Mouse (Mus musculus): ENCODE data around the gene Slc28a3. TPM values are rescaled to one million over a fixed set of nuclear protein-coding genes. Genes with fewer than 3 reads are reported as not detected.

Gene Slc28a3
- polyA plus RNA-seq, 1 experiment from 2014 or later = 2.3 TPM

DNA sequence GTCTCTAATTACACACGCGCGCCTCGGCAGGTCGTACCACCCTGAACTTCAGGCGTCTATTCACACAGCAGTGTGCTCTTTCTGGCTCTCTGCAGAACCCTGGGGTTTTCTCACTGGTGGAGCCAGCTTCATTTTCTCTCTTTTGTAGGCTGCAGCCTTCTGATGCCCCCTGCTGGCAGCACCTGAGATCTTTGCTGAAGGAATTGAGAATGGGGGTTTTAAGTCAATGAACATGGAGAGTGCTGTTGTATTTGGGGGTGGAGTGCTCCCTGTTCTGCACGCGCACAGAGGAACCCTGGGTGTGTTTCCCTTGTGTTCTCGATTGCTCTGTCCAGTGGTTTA lies 21.2 kb downstream of the Slc28a3 start:
- H3K9ac ChIP-seq (ENCODE audit: low read length) = 0 out of 2 replicates have a peak overlapping the region, but pooled peaks have one; percentile 19
- WGBS = 2% methylated on average over 9 of the region's 9 CpGs
- no peaks in the 10 kb centered on the region for H3K27me3 ChIP-seq (ENCODE audit: control insufficient read depth, insufficient read depth, low read length)
- H3K36me3 ChIP-seq (ENCODE audit: control insufficient read depth, insufficient read depth, low read length) = no peaks in the 10 kb centered on the region
- peak overlapping the region; percentile 12; the same call in 1 of the 2 replicates for H3K4me3 ChIP-seq (replicated peaks; ENCODE audit: low read length)
- no peaks in the 10 kb centered on the region for H3K9me3 ChIP-seq (replicated peaks; ENCODE audit: control insufficient read depth, low read length)
- H3K4me1 ChIP-seq (ENCODE audit: control insufficient read depth, insufficient read depth, low read length) = peaks cover 3% of the 10 kb centered on the region; the same call in 1 of the 2 replicates
- no peak overlapping the region for H3K27ac ChIP-seq (ENCODE audit: low read length)
- peak overlapping the region; percentile 43; the same call in 1 of the 2 replicates for H3K4me2 ChIP-seq (ENCODE audit: low read depth, low read length)
- ATAC-seq (ENCODE audit: insufficient read depth, low FRiP score) = peak; percentile 70; the same call in 1 of the 2 replicates

DNA sequence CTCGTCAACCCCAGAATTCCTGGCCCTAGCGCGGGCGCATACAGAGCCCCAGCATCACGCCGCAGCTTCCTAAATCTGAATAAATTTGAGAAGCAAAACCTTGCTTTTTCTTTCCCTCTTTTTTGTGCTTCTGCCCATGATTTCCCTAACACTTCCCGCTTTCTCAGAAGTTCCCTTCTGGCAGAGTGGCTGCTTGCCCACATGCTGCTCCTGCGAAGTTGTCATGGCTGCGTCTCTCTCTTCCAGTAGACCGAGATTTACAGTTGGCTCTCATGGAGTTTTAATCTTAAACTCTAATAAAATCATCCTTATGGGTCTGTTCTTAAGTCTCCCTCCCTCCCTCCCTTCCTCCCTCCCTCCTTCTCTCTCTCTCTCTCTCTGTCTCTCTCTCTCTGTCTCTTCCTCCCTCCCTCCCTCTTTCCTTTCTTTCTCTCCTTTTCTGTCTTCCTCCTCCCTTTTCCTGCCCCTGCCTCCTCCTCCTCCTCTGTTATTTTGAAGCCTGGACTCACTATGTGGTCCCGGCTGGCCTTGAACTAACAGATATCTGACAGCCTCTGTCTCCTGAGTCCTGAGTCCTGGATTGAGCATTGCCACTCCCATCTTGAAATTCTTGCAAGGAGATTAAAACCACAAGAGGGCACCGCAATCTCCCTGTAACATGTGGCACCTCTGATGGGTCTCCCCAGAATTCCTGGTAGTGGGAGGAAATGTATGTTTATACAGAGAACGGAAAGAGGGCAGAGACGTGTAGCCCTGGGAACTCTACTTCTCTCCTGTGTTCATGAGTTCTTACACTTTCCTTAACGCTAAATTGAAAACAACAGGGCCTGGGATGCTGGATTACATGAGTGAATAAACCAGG lies 21.8 kb downstream of the Slc28a3 start:
- WGBS = 55% methylated on average over 15 of the region's 15 CpGs
- H3K36me3 ChIP-seq (ENCODE audit: control insufficient read depth, insufficient read depth, low read length) = no peaks in the 10 kb centered on the region
- H3K9me3 ChIP-seq (replicated peaks; ENCODE audit: control insufficient read depth, low read length) = no peaks in the 10 kb centered on the region
- peak overlapping the region; percentile 12; the same call in 1 of the 2 replicates for H3K4me3 ChIP-seq (replicated peaks; ENCODE audit: low read length)
- 0 out of 2 replicates have a peak overlapping the region, but pooled peaks have one; percentile 6 for H3K27ac ChIP-seq (ENCODE audit: low read length)
- 0 out of 2 replicates have a peak overlapping the region, but pooled peaks have one; percentile 19 for H3K9ac ChIP-seq (ENCODE audit: low read length)
- no peaks in the 10 kb centered on the region for H3K27me3 ChIP-seq (ENCODE audit: control insufficient read depth, insufficient read depth, low read length)
- peak overlapping the region; percentile 43; the same call in 1 of the 2 replicates for H3K4me2 ChIP-seq (ENCODE audit: low read depth, low read length)
- no peak for ATAC-seq (ENCODE audit: insufficient read depth, low FRiP score)
- peaks cover 3% of the 10 kb centered on the region; the same call in 1 of the 2 replicates for H3K4me1 ChIP-seq (ENCODE audit: control insufficient read depth, insufficient read depth, low read length)

DNA sequence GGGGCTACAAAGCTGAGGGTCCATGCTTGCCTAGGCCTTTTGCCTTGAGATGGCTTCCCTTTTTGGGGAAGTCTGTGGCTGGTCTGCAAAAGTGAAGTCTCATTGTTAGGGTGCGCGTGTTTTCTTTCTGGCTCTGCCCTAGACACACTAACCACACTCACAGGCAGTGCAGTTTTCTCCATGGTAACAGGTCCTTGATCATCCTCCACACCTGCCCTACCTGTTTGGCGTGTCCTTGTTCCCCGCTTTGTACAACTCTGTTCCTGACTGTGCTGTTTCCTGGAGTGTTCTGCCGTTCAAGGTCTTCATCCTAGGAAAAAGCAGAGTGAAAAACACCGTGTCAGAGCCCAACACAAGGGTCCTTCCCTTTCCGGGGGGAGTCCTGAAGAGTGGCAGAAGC lies 22.7 kb downstream of the Slc28a3 start:
- WGBS = 58% methylated on average over 7 of the region's 7 CpGs
- ATAC-seq (ENCODE audit: insufficient read depth, low FRiP score) = peak; percentile 85
- H3K4me1 ChIP-seq (ENCODE audit: control insufficient read depth, insufficient read depth, low read length) = peaks cover 3% of the 10 kb centered on the region; the same call in 1 of the 2 replicates
- no peaks in the 10 kb centered on the region for H3K27me3 ChIP-seq (ENCODE audit: control insufficient read depth, insufficient read depth, low read length)
- no peaks in the 10 kb centered on the region for H3K9me3 ChIP-seq (replicated peaks; ENCODE audit: control insufficient read depth, low read length)
- H3K9ac ChIP-seq (ENCODE audit: low read length) = no peak overlapping the region
- H3K27ac ChIP-seq (ENCODE audit: low read length) = 0 out of 2 replicates have a peak overlapping the region, but pooled peaks have one; percentile 6
- H3K4me3 ChIP-seq (replicated peaks; ENCODE audit: low read length) = no peak overlapping the region
- no peak overlapping the region for H3K4me2 ChIP-seq (ENCODE audit: low read depth, low read length)
- H3K36me3 ChIP-seq (ENCODE audit: control insufficient read depth, insufficient read depth, low read length) = no peaks in the 10 kb centered on the region

DNA sequence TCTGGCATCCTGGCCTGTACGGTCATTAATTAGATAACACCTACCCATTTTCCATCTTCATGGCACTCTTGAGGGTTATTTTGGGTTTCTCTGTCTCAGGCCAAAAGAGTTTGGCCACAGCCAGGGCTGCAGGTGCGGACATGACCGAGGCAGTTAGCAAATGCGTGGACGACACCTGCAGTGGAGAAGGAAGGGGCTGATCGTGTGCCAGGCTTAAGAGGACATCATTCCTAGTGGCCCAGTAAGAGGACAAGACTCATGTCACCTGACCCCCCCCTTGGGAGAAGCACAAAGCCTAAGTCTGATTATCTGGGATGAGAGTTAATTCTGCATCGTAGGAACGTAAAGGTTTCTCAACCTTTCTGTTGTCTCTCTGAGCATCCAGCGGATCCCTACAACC lies 44.5 kb downstream of the Slc28a3 start:
- H3K4me2 ChIP-seq (ENCODE audit: low read depth, low read length) = no peak overlapping the region
- no peaks in the 10 kb centered on the region for H3K4me1 ChIP-seq (ENCODE audit: control insufficient read depth, insufficient read depth, low read length)
- H3K27me3 ChIP-seq (ENCODE audit: control insufficient read depth, insufficient read depth, low read length) = no peaks in the 10 kb centered on the region
- H3K9me3 ChIP-seq (replicated peaks; ENCODE audit: control insufficient read depth, low read length) = no peaks in the 10 kb centered on the region
- ATAC-seq (ENCODE audit: insufficient read depth, low FRiP score) = no peak
- H3K9ac ChIP-seq (ENCODE audit: low read length) = no peak overlapping the region
- WGBS = 85% methylated on average over 9 of the region's 9 CpGs
- no peaks in the 10 kb centered on the region for H3K36me3 ChIP-seq (ENCODE audit: control insufficient read depth, insufficient read depth, low read length)
- no peak overlapping the region for H3K4me3 ChIP-seq (replicated peaks; ENCODE audit: low read length)
- no peak overlapping the region for H3K27ac ChIP-seq (ENCODE audit: low read length)

DNA sequence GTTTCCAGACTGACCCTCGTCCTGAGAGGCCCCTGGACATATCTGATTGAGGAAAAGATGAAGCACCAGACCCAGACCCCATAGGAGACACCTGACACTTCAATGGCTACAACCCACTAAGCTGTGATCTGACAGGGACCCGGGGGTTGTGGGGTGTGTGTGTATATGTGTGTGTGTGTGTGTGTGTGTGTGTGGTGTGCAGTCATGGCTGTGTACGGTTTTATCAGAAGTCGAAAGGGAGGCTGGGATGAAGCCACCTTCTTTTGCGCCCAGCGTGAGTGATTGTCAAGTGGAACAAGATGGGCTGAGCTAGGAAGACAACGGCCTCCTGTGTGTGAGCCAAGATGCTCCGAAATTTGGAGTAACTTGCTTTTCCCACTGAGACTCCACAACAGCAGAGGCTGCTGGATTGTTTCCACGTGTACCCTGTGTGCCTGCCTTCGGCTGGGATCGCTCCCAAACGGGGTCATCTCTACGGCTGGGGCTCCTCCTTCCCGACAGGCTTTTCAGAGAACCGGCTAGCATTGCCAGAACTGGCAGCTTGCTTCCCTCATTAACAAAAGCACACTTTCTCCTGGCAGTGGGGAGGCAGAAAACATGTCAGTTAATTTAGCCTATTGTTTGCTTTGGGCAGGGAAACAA lies 50.1 kb downstream of the Slc28a3 start:
- Histone ChIP-seq H3K36me3 (ENCODE audit: control insufficient read depth, insufficient read depth, low read length) (no peaks in the 10 kb centered on the region), H3K9me3 (replicated peaks; ENCODE audit: control insufficient read depth, low read length) (no peaks in the 10 kb centered on the region), H3K4me3 (replicated peaks; ENCODE audit: low read length) (no peak overlapping the region), H3K27ac (ENCODE audit: low read length) (no peak overlapping the region), H3K4me1 (ENCODE audit: control insufficient read depth, insufficient read depth, low read length) (no peaks in the 10 kb centered on the region), H3K9ac (ENCODE audit: low read length) (no peak overlapping the region), H3K27me3 (ENCODE audit: control insufficient read depth, insufficient read depth, low read length) (no peaks in the 10 kb centered on the region), H3K4me2 (ENCODE audit: low read depth, low read length) (no peak overlapping the region)
- no peak for ATAC-seq (ENCODE audit: insufficient read depth, low FRiP score)
- WGBS = 65% methylated on average over 15 of the region's 15 CpGs

DNA sequence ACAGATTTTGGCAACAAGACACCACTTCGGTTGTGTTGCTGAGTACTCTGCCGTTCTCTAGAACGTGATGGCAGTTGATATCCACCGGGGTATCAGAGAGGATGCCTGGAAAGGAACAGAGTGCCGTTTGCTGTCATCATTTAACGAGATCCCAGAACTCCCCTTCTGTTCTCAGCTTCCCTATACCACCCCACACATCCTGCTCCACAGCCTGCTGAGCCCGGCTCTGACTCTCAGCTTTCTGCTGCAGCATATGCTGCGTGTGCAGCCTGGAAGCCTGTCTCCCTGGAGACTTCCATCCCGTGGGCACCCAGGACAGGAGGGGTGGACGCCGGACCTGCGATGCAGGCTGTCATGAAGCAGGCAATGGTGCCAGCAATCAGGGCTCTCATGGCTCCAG lies 52.5 kb downstream of the Slc28a3 start:
- Histone ChIP-seq H3K9ac (ENCODE audit: low read length) (no peak overlapping the region), H3K9me3 (replicated peaks; ENCODE audit: control insufficient read depth, low read length) (no peaks in the 10 kb centered on the region), H3K27me3 (ENCODE audit: control insufficient read depth, insufficient read depth, low read length) (no peaks in the 10 kb centered on the region), H3K4me2 (ENCODE audit: low read depth, low read length) (no peak overlapping the region), H3K4me3 (replicated peaks; ENCODE audit: low read length) (no peak overlapping the region), H3K4me1 (ENCODE audit: control insufficient read depth, insufficient read depth, low read length) (no peaks in the 10 kb centered on the region), H3K27ac (ENCODE audit: low read length) (no peak overlapping the region), H3K36me3 (ENCODE audit: control insufficient read depth, insufficient read depth, low read length) (no peaks in the 10 kb centered on the region)
- no peak for ATAC-seq (ENCODE audit: insufficient read depth, low FRiP score)
- 77% methylated on average over 12 of the region's 12 CpGs for WGBS

DNA sequence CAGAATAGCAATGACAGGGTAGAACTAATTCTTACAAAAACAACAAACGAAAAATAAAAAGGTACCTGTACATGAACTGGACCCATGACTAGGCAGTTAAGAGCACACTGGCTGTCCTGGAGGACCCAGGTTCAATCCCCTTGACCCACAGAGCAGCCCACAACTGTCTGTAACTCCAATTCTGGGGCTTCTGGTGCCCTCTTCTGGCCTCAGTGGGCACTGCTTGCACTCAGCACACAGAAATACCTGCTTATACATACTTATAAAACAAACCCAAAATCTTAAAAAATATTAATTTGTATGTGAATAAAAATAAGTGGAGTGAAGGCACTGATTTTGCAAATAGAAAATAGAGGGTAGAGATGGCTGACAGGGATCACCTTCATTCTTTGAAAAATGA lies 54.7 kb downstream of the Slc28a3 start:
- H3K4me1 ChIP-seq (ENCODE audit: control insufficient read depth, insufficient read depth, low read length) = no peaks in the 10 kb centered on the region
- no peaks in the 10 kb centered on the region; the same call in 1 of the 2 replicates for H3K27me3 ChIP-seq (ENCODE audit: control insufficient read depth, insufficient read depth, low read length)
- H3K36me3 ChIP-seq (ENCODE audit: control insufficient read depth, insufficient read depth, low read length) = no peaks in the 10 kb centered on the region
- no peaks in the 10 kb centered on the region for H3K9me3 ChIP-seq (replicated peaks; ENCODE audit: control insufficient read depth, low read length)
- 75% methylated on average over 1 of the region's 1 CpGs for WGBS
- no peak overlapping the region for H3K4me2 ChIP-seq (ENCODE audit: low read depth, low read length)
- no peak overlapping the region for H3K27ac ChIP-seq (ENCODE audit: low read length)
- H3K4me3 ChIP-seq (replicated peaks; ENCODE audit: low read length) = no peak overlapping the region
- no peak overlapping the region for H3K9ac ChIP-seq (ENCODE audit: low read length)
- no peak for ATAC-seq (ENCODE audit: insufficient read depth, low FRiP score)

DNA sequence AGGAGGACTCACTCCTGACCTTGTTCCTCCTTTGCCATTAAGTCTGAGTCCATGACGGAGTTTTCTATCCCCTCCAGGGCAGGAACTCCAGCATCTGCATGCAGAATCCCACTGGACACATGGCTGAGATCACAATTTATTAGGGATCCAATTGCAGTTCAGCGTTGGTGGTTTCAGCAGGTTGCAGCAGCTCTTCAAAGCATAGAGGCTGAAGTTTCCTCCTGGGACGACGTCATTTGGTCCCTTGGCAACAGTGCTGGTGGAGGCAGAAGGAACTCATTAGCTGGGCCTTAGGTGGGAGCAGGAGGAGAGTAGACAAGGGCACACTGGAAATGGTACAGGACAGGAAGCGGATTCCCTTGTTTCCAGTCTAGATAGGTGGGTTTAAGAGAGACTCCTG lies 55.1 kb downstream of the Slc28a3 start:
- ATAC-seq (ENCODE audit: insufficient read depth, low FRiP score) = no peak
- WGBS = 71% methylated on average over 5 of the region's 5 CpGs

DNA sequence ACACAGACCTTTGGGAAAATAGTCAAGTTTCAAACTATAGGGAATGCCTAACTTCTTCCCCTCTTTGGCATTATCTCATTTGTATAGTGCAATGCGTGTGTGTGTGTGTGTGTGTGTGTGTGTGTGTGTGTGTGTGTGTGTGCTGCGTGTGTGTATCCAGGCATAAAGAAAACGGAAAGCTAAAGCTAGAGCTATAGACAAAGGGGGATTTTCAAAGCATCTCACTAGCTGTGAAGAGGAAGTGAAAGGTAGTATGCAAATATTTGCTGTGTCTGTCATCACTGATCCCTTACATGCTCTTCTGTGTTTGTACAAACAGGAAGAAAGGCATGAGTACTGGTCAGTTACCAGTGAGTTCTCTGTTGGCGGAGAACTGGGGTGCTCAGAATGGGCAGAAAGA lies 58.8 kb downstream of the Slc28a3 start:
- WGBS = 41% methylated on average over 4 of the region's 4 CpGs
- no peak overlapping the region for H3K4me3 ChIP-seq (replicated peaks; ENCODE audit: low read length)
- H3K4me2 ChIP-seq (ENCODE audit: low read depth, low read length) = no peak overlapping the region

More for the DNA sequence above, 55.1 kb downstream of the Slc28a3 start:
- no peak overlapping the region for H3K9ac ChIP-seq (ENCODE audit: low read length)
- H3K27ac ChIP-seq (ENCODE audit: low read length) = no peak overlapping the region
- H3K9me3 ChIP-seq (replicated peaks; ENCODE audit: control insufficient read depth, low read length) = no peaks in the 10 kb centered on the region
- no peaks in the 10 kb centered on the region; the same call in 1 of the 2 replicates for H3K27me3 ChIP-seq (ENCODE audit: control insufficient read depth, insufficient read depth, low read length)
- H3K4me3 ChIP-seq (replicated peaks; ENCODE audit: low read length) = no peak overlapping the region
- no peaks in the 10 kb centered on the region for H3K36me3 ChIP-seq (ENCODE audit: control insufficient read depth, insufficient read depth, low read length)
- H3K4me1 ChIP-seq (ENCODE audit: control insufficient read depth, insufficient read depth, low read length) = no peaks in the 10 kb centered on the region
- H3K4me2 ChIP-seq (ENCODE audit: low read depth, low read length) = no peak overlapping the region

More for the DNA sequence above, 58.8 kb downstream of the Slc28a3 start:
- no peak overlapping the region for H3K9ac ChIP-seq (ENCODE audit: low read length)
- H3K4me1 ChIP-seq (ENCODE audit: control insufficient read depth, insufficient read depth, low read length) = 0 out of 2 replicates have a peak, but pooled peaks cover 8% of the 10 kb centered on the region
- ATAC-seq (ENCODE audit: insufficient read depth, low FRiP score) = no peak
- no peaks in the 10 kb centered on the region; the same call in 1 of the 2 replicates for H3K27me3 ChIP-seq (ENCODE audit: control insufficient read depth, insufficient read depth, low read length)
- H3K36me3 ChIP-seq (ENCODE audit: control insufficient read depth, insufficient read depth, low read length) = no peaks in the 10 kb centered on the region
- H3K27ac ChIP-seq (ENCODE audit: low read length) = no peak overlapping the region
- no peaks in the 10 kb centered on the region for H3K9me3 ChIP-seq (replicated peaks; ENCODE audit: control insufficient read depth, low read length)
